Mouse (Mus musculus): ENCODE measurements around the gene Irf2bp1.

Gene Irf2bp1

DNA sequence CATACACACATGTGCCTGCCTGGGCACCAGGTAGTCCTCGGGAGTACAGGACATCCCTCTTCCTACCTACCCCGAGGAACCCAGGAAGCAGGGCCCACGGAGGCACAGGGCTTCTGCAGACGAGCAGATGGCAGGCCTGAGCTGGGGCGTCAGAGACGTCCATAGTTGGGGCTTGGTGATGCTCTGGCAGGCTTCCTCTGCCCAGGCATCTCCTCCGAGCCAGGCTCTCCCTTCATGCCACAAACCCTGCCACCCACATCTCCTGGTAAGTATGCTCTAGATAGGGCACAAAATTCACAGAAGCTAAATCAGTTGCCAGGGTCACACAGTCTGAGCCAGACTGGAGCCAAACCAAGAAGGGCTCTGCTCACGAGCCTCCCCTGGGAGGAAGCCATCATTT, 46.3 kb downstream of the Irf2bp1 start:
- Histone ChIP-seq H3K27me3 (ENCODE audit: insufficient read depth, low read length) (no peaks in the 10 kb centered on the region), H3K9me3 (ENCODE audit: low read length) (no peaks in the 10 kb centered on the region), H3K4me1 (replicated peaks; ENCODE audit: low read depth, low read length) (peaks cover 50% of the 10 kb centered on the region), H3K4me3 (replicated peaks; ENCODE audit: low read length) (no peak overlapping the region), H3K36me3 (ENCODE audit: insufficient read depth, low read length) (peaks cover 90% of the 10 kb centered on the region)
- TF ChIP-seq POU5F1 (IDR thresholded peaks at IDR 0.05; ENCODE audit: borderline replicate concordance, low read length), result no peak
- no peak for TF ChIP-seq NANOG (IDR thresholded peaks at IDR 0.05; ENCODE audit: borderline replicate concordance, low read length)
- no peak for TF ChIP-seq CTCF (conservative IDR thresholded peaks at IDR 0.05; ENCODE audit: low read length)

GRCm38 (mm10) chr7:19051161-19051560, 47.3 kb downstream of the Irf2bp1 start:
- Histone ChIP-seq H3K4me3 (replicated peaks; ENCODE audit: low read length) (no peak overlapping the region), H3K27me3 (ENCODE audit: insufficient read depth, low read length) (no peaks in the 10 kb centered on the region), H3K9me3 (ENCODE audit: low read length) (no peaks in the 10 kb centered on the region), H3K4me1 (replicated peaks; ENCODE audit: low read depth, low read length) (peaks cover 50% of the 10 kb centered on the region), H3K36me3 (ENCODE audit: insufficient read depth, low read length) (peaks cover 90% of the 10 kb centered on the region)
- TF ChIP-seq POU5F1 (IDR thresholded peaks at IDR 0.05; ENCODE audit: borderline replicate concordance, low read length), result no peak
- no peak for TF ChIP-seq NANOG (IDR thresholded peaks at IDR 0.05; ENCODE audit: borderline replicate concordance, low read length)

DNA sequence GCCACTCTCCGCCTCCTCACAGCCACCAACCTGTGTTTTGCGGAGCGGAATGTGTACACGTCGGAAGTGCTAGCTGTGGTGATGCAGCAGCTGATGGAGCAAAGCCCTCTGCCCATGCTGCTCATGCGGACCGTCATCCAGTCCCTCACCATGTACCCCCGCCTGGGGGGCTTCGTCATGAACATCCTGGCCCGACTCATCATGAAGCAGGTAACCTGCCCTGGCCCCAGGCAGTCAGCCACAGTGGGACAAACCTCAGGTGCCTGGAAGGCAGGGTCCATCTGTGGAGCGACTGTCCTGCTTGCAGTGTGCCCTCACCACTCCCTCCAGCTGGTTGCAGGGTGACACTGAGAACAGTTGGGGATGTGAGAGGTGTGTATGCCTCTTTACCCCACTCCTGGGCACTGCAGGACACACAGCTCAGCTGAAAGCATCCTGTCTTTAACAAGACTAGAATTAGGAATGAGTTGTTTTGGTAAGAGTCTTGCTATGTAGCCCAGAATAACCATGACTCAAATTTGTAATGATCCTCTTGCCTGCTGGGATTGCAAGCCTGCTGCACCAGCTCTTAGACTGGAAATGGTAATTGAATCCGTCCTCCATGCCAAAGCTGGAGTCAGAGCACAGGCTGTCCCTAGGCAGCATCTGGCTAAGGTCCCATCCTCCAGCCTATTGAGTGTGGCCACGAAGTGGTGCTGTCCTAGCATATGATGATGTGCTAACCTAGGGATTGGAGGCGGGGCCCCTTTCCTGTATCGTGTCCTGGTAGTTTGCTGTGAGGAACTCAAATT, 48.7 kb downstream of the Irf2bp1 start:
- TF ChIP-seq NANOG (IDR thresholded peaks at IDR 0.05; ENCODE audit: borderline replicate concordance, low read length), result no peak
- TF ChIP-seq CTCF (conservative IDR thresholded peaks at IDR 0.05; ENCODE audit: low read length), result no peak
- TF ChIP-seq POU5F1 (IDR thresholded peaks at IDR 0.05; ENCODE audit: borderline replicate concordance, low read length), result no peak
- H3K4me1 ChIP-seq (replicated peaks; ENCODE audit: low read depth, low read length), result peaks cover 43% of the 10 kb centered on the region
- H3K4me3 ChIP-seq (replicated peaks; ENCODE audit: low read length), result peak overlapping the region; percentile 43; the same call in 1 of the 2 replicates
- H3K36me3 ChIP-seq (ENCODE audit: insufficient read depth, low read length), result peaks cover 76% of the 10 kb centered on the region
- H3K27me3 ChIP-seq (ENCODE audit: insufficient read depth, low read length), result no peaks in the 10 kb centered on the region
- H3K9me3 ChIP-seq (ENCODE audit: low read length), result no peaks in the 10 kb centered on the region

GRCm38 (mm10) chr7:19053136-19053532, 49.3 kb downstream of the Irf2bp1 start:
- Histone ChIP-seq H3K9me3 (ENCODE audit: low read length) (no peaks in the 10 kb centered on the region), H3K4me3 (replicated peaks; ENCODE audit: low read length) (peak overlapping the region; percentile 43; the same call in 1 of the 2 replicates), H3K4me1 (replicated peaks; ENCODE audit: low read depth, low read length) (peaks cover 43% of the 10 kb centered on the region), H3K36me3 (ENCODE audit: insufficient read depth, low read length) (peaks cover 70% of the 10 kb centered on the region), H3K27me3 (ENCODE audit: insufficient read depth, low read length) (no peaks in the 10 kb centered on the region)
- no peak for TF ChIP-seq NANOG (IDR thresholded peaks at IDR 0.05; ENCODE audit: borderline replicate concordance, low read length)
- no peak for TF ChIP-seq POU5F1 (IDR thresholded peaks at IDR 0.05; ENCODE audit: borderline replicate concordance, low read length)
- TF ChIP-seq CTCF (conservative IDR thresholded peaks at IDR 0.05; ENCODE audit: low read length), result no peak

GRCm38 (mm10) chr7:19054047-19054776, 50.4 kb downstream of the Irf2bp1 start, which contains the start of gene Rsph6a:
Gene Rsph6a, plus strand, starts transcription at chr7:19054690.
- H3K36me3 ChIP-seq (ENCODE audit: insufficient read depth, low read length), result peaks cover 59% of the 10 kb centered on the region
- peaks cover 43% of the 10 kb centered on the region for H3K4me1 ChIP-seq (replicated peaks; ENCODE audit: low read depth, low read length)
- no peaks in the 10 kb centered on the region for H3K9me3 ChIP-seq (ENCODE audit: low read length)
- H3K27me3 ChIP-seq (ENCODE audit: insufficient read depth, low read length), result no peaks in the 10 kb centered on the region
- TF ChIP-seq POU5F1 (IDR thresholded peaks at IDR 0.05; ENCODE audit: borderline replicate concordance, low read length) (no peak), NANOG (IDR thresholded peaks at IDR 0.05; ENCODE audit: borderline replicate concordance, low read length) (no peak), CTCF (conservative IDR thresholded peaks at IDR 0.05; ENCODE audit: low read length) (peak; percentile 52)
- peak within 1 kb of the TSS; percentile 51 for H3K4me3 ChIP-seq (replicated peaks; ENCODE audit: low read length)

GRCm38 (mm10) chr7:19054777-19055076, 50.9 kb downstream of the Irf2bp1 start:
- TF ChIP-seq CTCF (conservative IDR thresholded peaks at IDR 0.05; ENCODE audit: low read length) (no peak), POU5F1 (IDR thresholded peaks at IDR 0.05; ENCODE audit: borderline replicate concordance, low read length) (no peak), NANOG (IDR thresholded peaks at IDR 0.05; ENCODE audit: borderline replicate concordance, low read length) (no peak)

GRCm38 (mm10) chr7:19055108-19055507, 51.3 kb downstream of the Irf2bp1 start:
- Histone ChIP-seq H3K36me3 (ENCODE audit: insufficient read depth, low read length) (peaks cover 50% of the 10 kb centered on the region), H3K9me3 (ENCODE audit: low read length) (no peaks in the 10 kb centered on the region), H3K27me3 (ENCODE audit: insufficient read depth, low read length) (0 out of 2 replicates have a peak, but pooled peaks cover 2% of the 10 kb centered on the region), H3K4me3 (replicated peaks; ENCODE audit: low read length) (peak overlapping the region; percentile 21; the same call in 1 of the 2 replicates), H3K4me1 (replicated peaks; ENCODE audit: low read depth, low read length) (peaks cover 43% of the 10 kb centered on the region)
- no peak for TF ChIP-seq NANOG (IDR thresholded peaks at IDR 0.05; ENCODE audit: borderline replicate concordance, low read length)

More at GRCm38 (mm10) chr7:19054777-19055076, 50.9 kb downstream of the Irf2bp1 start:
- Histone ChIP-seq H3K4me3 (replicated peaks; ENCODE audit: low read length) (peak overlapping the region; percentile 21; the same call in 1 of the 2 replicates), H3K36me3 (ENCODE audit: insufficient read depth, low read length) (peaks cover 54% of the 10 kb centered on the region), H3K9me3 (ENCODE audit: low read length) (no peaks in the 10 kb centered on the region), H3K4me1 (replicated peaks; ENCODE audit: low read depth, low read length) (peaks cover 43% of the 10 kb centered on the region), H3K27me3 (ENCODE audit: insufficient read depth, low read length) (0 out of 2 replicates have a peak, but pooled peaks cover 2% of the 10 kb centered on the region)

Measured in E14TG2a.4 (cell line).